Mouse (Mus musculus) embryonic facial prominence, embryonic 15.5 days (tissue): ENCODE measurements around the gene Cacul1. TPM values are rescaled to one million over a fixed set of nuclear protein-coding genes. Genes with fewer than 3 reads are reported as not detected.

Source experiments
- ATAC-seq: fragments of 200-750 bp; cut with Nextera tagmentation; 2 replicates; pipeline ENCODE4 v1.8.0; 2017; ENCODE audit warnings: low read depth, moderate TSS enrichment; ENCODE audit not compliant: insufficient number of reproducible peaks, low FRiP score, low TSS enrichment
- H3K27ac ChIP-seq: fragments of 300-500 bp; sonication (generic); replicated peaks from 2 replicates; pipeline ENCODE4 v1.5.1; 2015; ENCODE audit warnings: mild to moderate bottlenecking, inconsistent platforms
- H3K27me3 ChIP-seq: fragments of 300-500 bp; sonication (generic); 2 replicates; pipeline ENCODE4 v1.6.1; 2015; ENCODE audit warnings: inconsistent platforms
- H3K36me3 ChIP-seq: fragments of 300-500 bp; sonication (generic); 2 replicates; pipeline ENCODE4 v1.6.1; 2015; ENCODE audit warnings: mild to moderate bottlenecking, inconsistent platforms
- H3K4me1 ChIP-seq: fragments of 300-500 bp; sonication (generic); 2 replicates; pipeline ENCODE4 v1.6.1; 2015; ENCODE audit warnings: inconsistent platforms
- H3K4me2 ChIP-seq: fragments of 300-500 bp; sonication (generic); replicated peaks from 2 replicates; pipeline ENCODE4 v1.6.1; 2015; ENCODE audit warnings: mild to moderate bottlenecking, inconsistent platforms
- H3K4me3 ChIP-seq: fragments of 300-500 bp; sonication (generic); replicated peaks from 2 replicates; pipeline ENCODE4 v1.5.1; 2015; ENCODE audit warnings: mild to moderate bottlenecking, inconsistent platforms
- H3K9ac ChIP-seq: fragments of 300-500 bp; sonication (generic); 2 replicates; pipeline ENCODE4 v1.6.1; 2015; ENCODE audit warnings: inconsistent platforms
- H3K9me3 ChIP-seq: fragments of 300-500 bp; sonication (generic); replicated peaks from 2 replicates; pipeline ENCODE4 v1.6.1; 2016; ENCODE audit warnings: inconsistent platforms
- WGBS: fragments of 180-500 bp; shearing (Covaris S2); methylation state at CpG from one replicate; pipeline ENCODE4 v1.1.7; 2015; 5-methylcytosine and 5-hydroxymethylcytosine counted together
- microRNA-seq: library from miRNA; unstranded; fragments of <30 nt; microRNA quantifications from one replicate; pipeline ENCODE4, GENCODE M21; 2016; ENCODE audit warnings: borderline number of aligned reads
- polyA plus RNA-seq: library from polyadenylated mRNA; unstranded; fragments of >200 nt; fragmentation: Nextera tagmentation; extraction: Ambion mirVana; gene quantifications from 2 replicates; pipeline ENCODE4 v1.2.1, GENCODE M21; 2015

The Cacul1 gene
- polyA plus RNA-seq, 1 experiment from 2014 or later, result 21.8 TPM

- Histone ChIP-seq H3K36me3 (no peaks in the 10 kb centered on the region), H3K9ac (no peak overlapping the region), H3K4me1 (no peaks in the 10 kb centered on the region), H3K4me2 (no peak overlapping the region), H3K27me3 (no peaks in the 10 kb centered on the region), H3K9me3 (no peaks in the 10 kb centered on the region), H3K4me3 (no peak overlapping the region), H3K27ac (no peak overlapping the region)
- WGBS, result 32% methylated on average over 1 of the region's 1 CpGs
- ATAC-seq, result no peak
Measured at GRCm38 (mm10) chr19:60478859-60479258, 102.0 kb downstream of the Cacul1 start.

DNA sequence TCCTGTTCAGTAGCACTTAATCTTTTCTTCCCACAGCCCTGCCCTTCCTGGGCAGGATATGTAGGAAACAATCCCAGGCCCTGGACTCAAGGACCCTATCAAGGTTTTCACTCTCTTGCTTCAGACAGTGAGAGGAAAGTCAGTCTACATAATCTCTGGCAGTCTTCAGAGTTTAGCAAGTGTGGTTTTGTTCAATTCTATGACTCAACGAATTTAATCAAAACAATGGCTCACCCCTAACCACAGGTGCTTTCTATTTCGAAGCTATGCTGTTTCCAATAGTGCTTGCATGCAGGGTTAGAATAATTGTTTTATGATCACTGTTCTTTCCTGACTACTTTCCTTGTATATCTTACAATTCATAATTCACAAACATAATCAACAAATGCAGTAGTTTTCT lies 103.0 kb downstream of the Cacul1 start:
- no peak for ATAC-seq
- Histone ChIP-seq H3K4me2 (no peak overlapping the region), H3K9ac (no peak overlapping the region), H3K4me3 (no peak overlapping the region), H3K27me3 (no peaks in the 10 kb centered on the region), H3K4me1 (no peaks in the 10 kb centered on the region), H3K9me3 (no peaks in the 10 kb centered on the region), H3K27ac (no peak overlapping the region), H3K36me3 (no peaks in the 10 kb centered on the region)
- WGBS, result 32% methylated on average over 2 of the region's 2 CpGs

Small RNA genes lying within 50 kb of the gene (microRNA-seq; reads per million reads assigned to microRNA genes)
- gene Gm25238, result not detected

Other genes starting within 250 kb of the Cacul1 start
- not detected in 2 replicates for gene Prlhr, start 112.7 kb downstream of the Cacul1 start, polyA plus RNA-seq
- 1.7 and 2.1 TPM in 2 replicates for gene Nanos1, start 175.0 kb upstream of the Cacul1 start, polyA plus RNA-seq
- 131 and 138 TPM in 2 replicates for gene Eif3a, start 209.6 kb upstream of the Cacul1 start, polyA plus RNA-seq
- 41.4 and 44.6 TPM in 2 replicates for gene Fam45a, start 230.6 kb upstream of the Cacul1 start, polyA plus RNA-seq